Mouse (Mus musculus) mesoderm, embryonic 11.5 days (tissue): ENCODE results near the gene Galnt2.
A peak's percentile ranks its signal among the peaks of the same experiment; 100 is the strongest.

Experiments used
- DNase-seq: peaks from one replicate; pipeline ENCODE4 v3.0.0-alpha.2; 2012; ENCODE audit warnings: low read depth, low spot score

Galnt2 gene

GRCm38 (mm10) chr8:124371410-124372123, 140.4 kb downstream of the Galnt2 start:
- DNase-seq: no peak

GRCm38 (mm10) chr8:124373753-124374152, 142.6 kb downstream of the Galnt2 start:
- DNase-seq: no peak

- DNase-seq: no peak
These were observed 144.0 kb downstream of the Galnt2 start for GRCm38 (mm10) chr8:124375168-124375567.

GRCm38 (mm10) chr8:124375727-124376126, 144.5 kb downstream of the Galnt2 start:
- no peak for DNase-seq

- no peak for DNase-seq
These were observed 145.2 kb downstream of the Galnt2 start for GRCm38 (mm10) chr8:124376406-124376805.

- no peak for DNase-seq
These were observed 148.1 kb downstream of the Galnt2 start for GRCm38 (mm10) chr8:124379289-124379688.

- no peak for DNase-seq
These were observed 151.0 kb downstream of the Galnt2 start for GRCm38 (mm10) chr8:124382235-124382634.

GRCm38 (mm10) chr8:124384336-124384735, 153.1 kb downstream of the Galnt2 start:
- DNase-seq: no peak

GRCm38 (mm10) chr8:124386225-124386899, 155.2 kb downstream of the Galnt2 start:
- DNase-seq: peak; percentile 41

- DNase-seq: no peak
These were observed 158.3 kb downstream of the Galnt2 start for GRCm38 (mm10) chr8:124389495-124389894.

- DNase-seq: no peak
These were observed 160.0 kb downstream of the Galnt2 start for GRCm38 (mm10) chr8:124391191-124391590.

- DNase-seq: peak; percentile 23
These were observed 161.3 kb downstream of the Galnt2 start for GRCm38 (mm10) chr8:124392271-124393012.

- no peak for DNase-seq
These were observed 161.8 kb downstream of the Galnt2 start for GRCm38 (mm10) chr8:124393013-124393412.

- DNase-seq: no peak
These were observed 162.7 kb downstream of the Galnt2 start for GRCm38 (mm10) chr8:124393927-124394326.

- DNase-seq: no peak
These were observed 163.8 kb downstream of the Galnt2 start for GRCm38 (mm10) chr8:124394951-124395350.
